Comparison of ENCODE assay signal across 7 mouse cellular contexts in the genomic region with DNA sequence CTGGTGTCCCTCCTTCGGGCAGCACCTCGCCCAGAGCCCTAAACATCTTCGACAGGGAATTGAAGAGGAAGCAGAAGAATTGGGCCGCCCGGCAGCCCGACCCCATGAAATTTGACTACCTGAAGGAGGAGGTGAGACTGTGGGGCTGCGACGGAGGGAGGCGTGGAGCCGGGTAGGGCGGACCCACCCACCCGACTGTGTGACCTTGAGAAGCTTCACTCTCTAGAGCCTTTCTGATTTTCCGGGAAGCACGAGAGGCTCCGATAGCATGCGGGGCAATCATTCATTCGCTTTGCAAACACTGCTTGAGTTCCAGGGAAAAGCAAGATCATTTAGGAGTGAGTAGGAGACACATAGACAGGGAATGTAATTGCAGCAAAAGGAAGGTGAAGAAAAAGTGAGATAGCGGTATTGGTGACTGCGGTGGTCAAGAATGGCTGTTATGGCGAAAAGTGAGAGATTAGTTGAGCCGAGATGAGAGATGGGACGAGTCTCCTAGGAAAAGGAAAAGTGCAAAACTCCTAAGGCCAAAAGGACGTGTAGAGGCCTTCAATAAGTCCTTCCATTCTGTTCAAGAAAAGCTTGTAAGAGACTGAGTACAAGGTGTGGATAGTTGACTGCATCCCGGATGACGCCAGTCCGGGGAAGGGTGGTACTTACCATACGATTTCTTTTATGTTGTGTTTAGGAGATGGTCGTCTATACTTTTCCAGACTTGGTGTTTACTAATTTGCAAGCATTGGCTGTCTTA. TPM values are rescaled to one million over a fixed set of nuclear protein-coding genes. Genes with fewer than 3 reads are reported as not detected.
DNase-seq lines count a peak whose midpoint lies in the region; ATAC-seq and TF ChIP-seq lines count a peak whose summit lies in the region.

No protein-coding gene starts in this region.

- no peak for TF ChIP-seq EP300 in heart, postnatal 0 days (IDR thresholded peaks at IDR 0.05; ENCODE audit: low read depth)

- DNase-seq in retina, adult 2 months (ENCODE audit: low read depth, low spot score) = peak; percentile 11
- DNase-seq in retina, postnatal 1 day = no peak
- peak; percentile 7 for DNase-seq in cerebellum, adult 9-11 months
- DNase-seq in heart, postnatal 0 days (ENCODE audit: low spot score) = peak; percentile 21
- peak; percentile 35 for DNase-seq in lung, postnatal 36 days
- DNase-seq in right cerebral cortex, postnatal 25 days = no peak
- no peak for DNase-seq in ovary, postnatal 10 days (ENCODE audit: low spot score)

- H3K9ac ChIP-seq in heart, postnatal 0 days (replicated peaks; ENCODE audit: low read depth, low read length) = peak overlapping the region; percentile 75

- peak overlapping the region; percentile 93 for H3K4me2 ChIP-seq in heart, postnatal 0 days (ENCODE audit: low read depth, low read length)

- ATAC-seq in heart, postnatal 0 days (ENCODE audit: insufficient read depth, low read depth) = peak; percentile 62

- peaks cover 9% of the 10 kb centered on the region; the same call in 1 of the 2 replicates for H3K4me1 ChIP-seq in heart, postnatal 0 days (ENCODE audit: control insufficient read depth, insufficient read depth)

- H3K36me3 ChIP-seq in heart, postnatal 0 days (replicated peaks; ENCODE audit: control insufficient read depth, insufficient read depth, low read length) = peaks cover 17% of the 10 kb centered on the region

- H3K27me3 ChIP-seq in heart, postnatal 0 days (ENCODE audit: control insufficient read depth, insufficient read depth, low read length) = no peaks in the 10 kb centered on the region

- peak overlapping the region; percentile 87 for H3K4me3 ChIP-seq in heart, postnatal 0 days (ENCODE audit: low read depth, low read length)

- H3K9me3 ChIP-seq in heart, postnatal 0 days (replicated peaks; ENCODE audit: control insufficient read depth, low read length) = no peaks in the 10 kb centered on the region

- no peak for TF ChIP-seq CTCF in heart, postnatal 0 days (IDR thresholded peaks at IDR 0.05; ENCODE audit: low read depth)

- peak overlapping the region; percentile 89 for H3K27ac ChIP-seq in heart, postnatal 0 days (ENCODE audit: low read depth)

- 3% methylated on average over 28 of the region's 28 CpGs for WGBS in heart, postnatal 0 days

RNA-seq across cellular contexts. Expression of gene Ndufaf5, which starts 0.5 kb away (rescaled TPM):
- total RNA-seq in heart, postnatal 0 days (2014; rRNA removed; ENCODE audit: low replicate concordance) = 17.0 and 17.1 TPM in 2 replicates
- polyA plus RNA-seq in heart, postnatal 0 days (2015; fragmentation: Nextera tagmentation; extraction: Ambion mirVana) = 33.4 and 35.1 TPM in 2 replicates

RNA-seq across cellular contexts. Expression of gene Esf1, which starts 0.6 kb away (rescaled TPM):
- 1.7 and 2.9 TPM in 2 replicates for total RNA-seq in heart, postnatal 0 days (2014; rRNA removed; ENCODE audit: low replicate concordance)
- 10.8 and 12.9 TPM in 2 replicates for polyA plus RNA-seq in heart, postnatal 0 days (2015; fragmentation: Nextera tagmentation; extraction: Ambion mirVana)

RNA-seq across cellular contexts. Expression of gene Gm17374, which starts 19.1 kb away (rescaled TPM):
- not detected in 2 replicates for total RNA-seq in heart, postnatal 0 days (2014; rRNA removed; ENCODE audit: low replicate concordance)
- polyA plus RNA-seq in heart, postnatal 0 days (2015; fragmentation: Nextera tagmentation; extraction: Ambion mirVana) = not detected in 2 replicates

Comparison
In these comparisons a context has a peak if more than half of its experiments do, and no peak if none do; other contexts are left out.
1. DNase-seq: peak in retina, adult 2 months (single experiment), cerebellum, adult 9-11 months (single experiment), heart, postnatal 0 days (single experiment) and lung, postnatal 36 days (single experiment); none in retina, postnatal 1 day (single experiment), right cerebral cortex, postnatal 25 days (single experiment) and ovary, postnatal 10 days (single experiment).